Mouse (Mus musculus) cerebellum, postnatal 10 days (tissue): Measurements from ENCODE around the gene Dusp14.

Experiments
- DNase-seq, 2 experiments: peaks; one replicate each; pipeline ENCODE4 v3.0.0; 2021; ENCODE audit warnings: mixed read lengths in 2 of 2

Gene Dusp14

DNA sequence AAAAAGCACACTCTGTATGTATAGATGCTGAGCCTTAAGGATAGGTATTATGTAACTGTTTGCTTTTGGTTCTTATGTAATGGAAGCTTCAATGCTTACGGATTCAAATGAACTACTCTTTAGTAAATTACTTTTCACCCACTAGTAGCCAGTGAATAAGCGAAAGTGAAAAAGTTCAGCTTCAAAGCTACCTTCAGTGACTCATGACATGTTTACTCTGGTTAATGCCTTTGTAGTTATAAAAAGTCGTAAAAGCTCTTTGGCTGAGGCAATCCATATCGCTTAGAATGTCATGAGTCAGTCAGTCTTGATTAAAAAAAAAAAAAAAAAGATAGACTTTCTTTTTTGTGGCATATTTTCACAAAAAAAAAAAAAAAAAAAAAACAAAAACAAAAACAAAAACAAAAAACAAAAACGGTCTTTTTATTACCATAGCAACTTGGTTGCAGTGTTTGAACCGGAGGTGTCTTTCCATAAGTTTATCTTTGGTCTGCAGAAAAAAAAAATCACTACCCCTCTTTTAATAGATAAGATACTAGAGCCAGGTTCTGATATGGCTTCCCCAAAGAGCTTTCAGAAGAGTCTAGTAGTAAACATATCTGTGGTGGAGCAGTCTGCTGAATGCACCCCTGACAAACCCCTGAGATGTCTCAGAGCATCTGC is 52.8 kb downstream of the Dusp14 start:
- no peak for DNase-seq

DNA sequence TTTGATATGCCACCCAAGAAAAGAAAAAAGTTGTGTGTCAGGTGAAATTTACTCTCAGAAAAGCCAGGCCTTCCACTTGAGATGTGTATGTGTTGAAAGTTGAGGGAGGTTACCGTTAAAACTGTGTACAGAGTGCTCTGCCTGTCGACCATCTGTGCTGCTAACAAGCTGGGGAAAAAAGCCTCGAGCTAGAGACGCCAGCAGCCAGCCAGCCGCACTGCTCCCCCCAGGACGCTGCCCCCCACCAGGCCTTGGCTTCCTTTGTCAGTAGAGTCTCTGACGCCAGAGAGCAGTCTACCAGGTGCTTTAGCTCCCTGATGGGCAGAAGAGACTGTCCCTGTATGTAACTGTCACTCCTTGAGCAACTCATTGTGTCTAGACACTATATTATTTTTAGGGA is 56.0 kb downstream of the Dusp14 start:
- peak; percentile 85 to 92 for DNase-seq

GRCm38 (mm10) chr11:84011576-84011975 is 57.5 kb downstream of the Dusp14 start:
- peak; percentile 24 to 25 for DNase-seq

- DNase-seq: peak; percentile 21 to 40
Measured at GRCm38 (mm10) chr11:84011050-84011449, 58.0 kb downstream of the Dusp14 start.

DNA sequence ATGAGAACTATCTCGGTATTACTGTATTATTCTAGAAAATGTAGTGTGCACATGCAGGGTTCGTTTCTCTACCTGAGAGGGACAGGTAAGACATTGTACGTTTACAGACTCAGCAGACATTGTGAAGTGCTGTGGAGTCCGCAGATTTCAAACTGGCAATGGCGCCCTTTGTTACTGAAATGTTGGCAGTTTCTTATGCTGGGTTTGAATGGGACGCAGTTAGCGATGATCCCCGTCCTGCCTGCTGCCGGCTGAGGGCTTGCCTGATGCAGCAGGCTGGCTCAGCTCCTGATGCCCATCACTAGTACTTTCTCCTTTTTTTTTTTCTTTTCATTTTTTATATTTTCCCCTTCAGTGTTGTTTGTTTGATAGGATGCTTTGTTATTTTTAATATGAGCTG is 58.6 kb downstream of the Dusp14 start:
- DNase-seq: peak; percentile 30 to 36

DNA sequence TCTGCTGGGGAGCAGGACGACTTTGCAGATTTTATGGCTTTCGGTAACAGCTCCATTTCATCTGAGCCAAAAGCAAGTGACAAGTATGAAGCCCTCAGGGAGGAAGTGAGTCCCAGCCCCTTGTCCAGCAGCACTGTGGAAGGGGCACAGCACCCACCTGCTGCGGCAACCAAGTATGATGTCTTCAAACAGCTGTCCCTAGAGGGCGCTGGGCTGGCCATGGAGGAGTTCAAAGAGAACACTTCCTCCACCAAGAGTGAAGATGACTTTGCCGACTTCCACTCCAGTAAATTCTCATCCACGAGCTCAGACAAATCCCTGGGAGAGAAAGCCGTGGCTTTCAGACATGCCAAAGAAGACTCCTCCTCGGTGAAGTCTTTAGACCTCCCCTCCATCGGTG is 60.1 kb downstream of the Dusp14 start:
- peak; percentile 46 to 49 for DNase-seq

DNA sequence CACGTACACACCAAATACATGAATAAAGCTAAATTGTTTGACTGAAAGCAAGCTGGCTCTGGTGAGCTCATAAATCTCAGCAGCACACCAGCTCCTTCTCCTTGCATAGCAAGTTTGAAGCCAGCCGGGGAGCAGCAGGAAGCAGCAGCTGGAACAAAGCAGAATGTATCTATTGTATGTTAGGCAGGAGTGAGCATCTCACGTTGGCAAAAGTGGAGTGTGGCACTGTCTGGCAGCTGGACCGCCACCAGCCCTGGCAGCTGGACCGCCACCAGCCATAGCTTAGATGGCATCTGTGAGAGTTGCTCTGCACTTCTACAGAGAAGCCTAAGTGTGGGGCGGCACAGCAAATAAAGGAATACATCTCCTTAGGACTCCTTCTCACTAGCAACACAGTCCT is 65.1 kb downstream of the Dusp14 start:
- DNase-seq: peak in 1 of 2 experiments; percentile 28

DNA sequence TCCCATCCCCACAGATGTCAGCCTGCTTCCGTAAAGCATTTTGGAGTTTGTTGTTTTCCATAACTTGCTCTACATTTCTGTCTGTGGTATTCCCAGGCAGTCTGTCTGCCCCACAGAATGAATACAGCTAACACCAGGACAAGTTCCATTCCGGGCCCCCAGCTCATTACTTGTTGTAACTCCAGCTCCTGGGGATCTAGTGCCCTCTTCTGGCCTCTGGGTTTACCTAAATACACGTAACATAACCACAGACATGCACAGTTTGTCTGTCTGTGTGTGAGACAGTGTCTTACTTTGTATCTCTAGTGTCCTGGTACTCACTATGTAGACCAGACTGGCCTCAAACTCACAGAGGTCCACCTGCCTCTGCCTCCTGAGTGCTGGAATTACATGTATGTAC is 67.8 kb downstream of the Dusp14 start:
- no peak for DNase-seq

DNA sequence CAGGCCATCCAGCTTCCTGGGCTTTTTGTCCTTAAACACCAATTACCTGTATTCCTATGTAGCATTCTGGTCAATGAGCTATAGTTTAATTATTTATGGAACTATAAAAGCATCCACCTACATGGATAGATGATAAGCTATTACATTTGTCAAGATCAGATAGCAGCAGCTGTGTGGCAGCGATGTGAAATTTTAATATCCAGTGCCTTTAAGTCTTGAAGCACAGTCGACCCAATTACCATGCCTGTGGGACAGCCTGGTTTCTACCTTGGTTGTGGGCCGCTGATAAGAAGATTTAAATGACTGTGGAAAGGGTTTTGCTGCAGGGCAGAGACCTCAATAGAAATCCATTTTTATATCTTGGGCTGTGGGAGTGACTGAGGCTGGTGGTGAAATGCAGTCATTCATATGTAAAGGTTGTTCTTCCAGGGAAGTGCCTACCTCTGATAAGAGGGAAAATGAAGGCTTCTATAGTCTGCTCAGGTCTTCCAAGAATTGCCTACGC is 69.6 kb downstream of the Dusp14 start:
- DNase-seq: no peak

DNA sequence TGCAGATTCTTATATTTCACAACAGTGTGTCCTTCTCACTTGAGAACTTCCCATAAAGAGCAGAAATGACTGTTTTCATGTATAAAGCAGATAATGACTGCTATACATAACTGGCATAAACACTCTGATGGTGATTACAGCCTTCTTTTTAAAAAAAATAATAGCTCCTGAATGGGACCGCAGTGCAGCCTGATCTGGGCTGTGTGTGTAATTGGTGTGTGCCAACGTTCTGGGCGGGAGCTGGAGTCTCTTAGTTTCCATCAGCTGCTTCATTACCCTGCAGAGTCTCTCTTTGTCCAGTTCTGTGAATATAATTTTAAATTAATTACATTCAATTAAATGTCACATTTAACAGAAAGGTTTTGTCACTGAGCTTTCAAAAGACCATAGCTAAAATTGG is 70.1 kb downstream of the Dusp14 start:
- no peak for DNase-seq
